Mouse (Mus musculus) testis, adult 2 months (tissue): ENCODE results near the gene Gm9844.

ENCODE experiments used
- CTCF ChIP-seq: fragments of 200-500 bp; IDR thresholded peaks from 2 replicates; pipeline ENCODE4 v1.5.1; 2012; ENCODE audit warnings: low read depth, mild to moderate bottlenecking, inconsistent platforms, low read length, moderate library complexity; ENCODE audit not compliant: control insufficient read depth, insufficient read depth, insufficient replicate concordance
- POLR2A ChIP-seq: fragments of 200-500 bp; IDR thresholded peaks from 2 replicates; pipeline ENCODE4 v1.6.1; 2012; ENCODE audit warnings: low read depth, mild to moderate bottlenecking, inconsistent platforms, low read length, moderate library complexity; ENCODE audit not compliant: control insufficient read depth

DNA sequence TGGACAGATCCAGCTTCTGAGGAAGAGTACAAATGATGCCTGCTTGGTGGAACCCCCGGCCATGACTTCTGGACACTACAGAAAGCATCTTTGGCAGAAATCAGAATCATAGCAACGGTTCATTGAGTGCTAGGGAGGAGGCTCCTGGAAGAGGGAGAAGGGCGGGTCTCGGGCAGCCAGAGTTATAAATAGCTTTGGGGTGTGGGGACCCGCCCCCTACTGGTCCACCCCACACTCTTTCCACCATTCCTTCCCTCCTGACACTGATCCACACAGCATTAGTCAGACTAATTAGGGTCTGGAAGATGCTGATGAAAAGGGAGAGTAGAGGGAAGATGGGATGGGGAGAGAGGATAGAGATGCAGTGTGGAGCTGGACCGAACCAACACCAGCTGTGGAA lies 44.5 kb downstream of the Gm9844 start:
- no peak for TF ChIP-seq CTCF
- TF ChIP-seq POLR2A: no peak
